Mouse (Mus musculus) spleen, adult 2 months (tissue): ENCODE measurements around the gene Rapgef5.
A peak's percentile ranks its signal among the peaks of the same experiment; 100 is the strongest.

Experiments used
- CTCF ChIP-seq: fragments of 200-500 bp; IDR thresholded peaks from 2 replicates; pipeline ENCODE4 v1.5.1; 2011; ENCODE audit warnings: mild to moderate bottlenecking, inconsistent platforms; ENCODE audit not compliant: insufficient read depth, insufficient read length, insufficient replicate concordance; ENCODE audit errors: extremely low read depth
- POLR2A ChIP-seq: fragments of 200-500 bp; IDR thresholded peaks from 2 replicates; pipeline ENCODE4 v1.6.1; 2011; ENCODE audit warnings: low read depth, low read length, inconsistent platforms

- TF ChIP-seq CTCF (peak; percentile 69; the same call in 1 of the 2 replicates), POLR2A (no peak)
Observed at GRCm38 (mm10) chr12:117586124-117586523, 69.8 kb downstream of the Rapgef5 start.
